Mouse (Mus musculus) mature B cell (primary cell): Measurements from ENCODE around the gene Hist1h1d.

ENCODE experiments used
- in situ Hi-C: fragments of 300-500 bp; cut with MboI; formaldehyde crosslinking; loops from 2 replicates; pipeline ENCODE4 v1.14.3; 2019

Hist1h1d gene

GRCm38 (mm10) chr13:23585442-23586098 is 32.5 kb downstream of the Hist1h1d start:
- in situ Hi-C loops: loop anchor here (10.0 to 25.0 kb wide), 2 partner anchors 102 to 1551 kb away; partner anchors contain the start of genes Hist1h1t, Hist1h2ac, Hist1h2ah and Hist1h2bc

- in situ Hi-C loops: loop anchor here (10.0 to 25.0 kb wide), 2 partner anchors 101 to 1552 kb away; partner anchors contain the start of genes Hist1h1t, Hist1h2ac, Hist1h2ah and Hist1h2bc
Observed at GRCm38 (mm10) chr13:23586099-23586939, 33.3 kb downstream of the Hist1h1d start.

- in situ Hi-C loops: loop anchor here (10.0 to 25.0 kb wide), 2 partner anchors 100 to 1552 kb away; partner anchors contain the start of genes Hist1h1t, Hist1h2ac, Hist1h2ah and Hist1h2bc
Observed at GRCm38 (mm10) chr13:23586940-23587225, 33.8 kb downstream of the Hist1h1d start.

- in situ Hi-C loops: loop anchor here (25.0 kb wide), 1 partner anchor 96 kb away; the partner anchor contains the start of genes Hist1h1t, Hist1h2ac, Hist1h2bc and Hist1h4c
Observed at GRCm38 (mm10) chr13:23591206-23591605, 38.1 kb downstream of the Hist1h1d start.

- in situ Hi-C loops: loop anchor here (25.0 kb wide), 1 partner anchor 95 kb away; the partner anchor contains the start of genes Hist1h1t, Hist1h2ac, Hist1h2bc and Hist1h4c
Observed at GRCm38 (mm10) chr13:23591886-23592285, 38.8 kb downstream of the Hist1h1d start.

GRCm38 (mm10) chr13:23592614-23593013 is 39.6 kb downstream of the Hist1h1d start:
- in situ Hi-C loops: loop anchor here (25.0 kb wide), 1 partner anchor 95 kb away; the partner anchor contains the start of genes Hist1h1t, Hist1h2ac, Hist1h2bc and Hist1h4c

- in situ Hi-C loops: loop anchor here (25.0 kb wide), 1 partner anchor 94 kb away; the partner anchor contains the start of genes Hist1h1t, Hist1h2ac, Hist1h2bc and Hist1h4c
Observed at GRCm38 (mm10) chr13:23593051-23593770, 40.1 kb downstream of the Hist1h1d start.

GRCm38 (mm10) chr13:23595185-23595584 is 42.1 kb downstream of the Hist1h1d start:
- in situ Hi-C loops: loop anchor here (5.0 to 25.0 kb wide), 2 partner anchors 92 to 163 kb away; partner anchors contain the start of genes Hist1h1t, Hist1h2ac, Hist1h2bc and Hist1h4c

- in situ Hi-C loops: loop anchor here (5.0 to 25.0 kb wide), 2 partner anchors 92 to 163 kb away; partner anchors contain the start of genes Hist1h1t, Hist1h2ac, Hist1h2bc and Hist1h4c
Observed at GRCm38 (mm10) chr13:23595622-23596372, 42.7 kb downstream of the Hist1h1d start.

- in situ Hi-C loops: loop anchor here (5.0 to 25.0 kb wide), 2 partner anchors 89 to 166 kb away; partner anchors contain the start of genes Hist1h1t, Hist1h2ac, Hist1h2bc and Hist1h4c
Observed at GRCm38 (mm10) chr13:23597957-23598356, 44.9 kb downstream of the Hist1h1d start.

- in situ Hi-C loops: no loop called here
Observed at GRCm38 (mm10) chr13:23603182-23603699, 50.2 kb downstream of the Hist1h1d start.

- in situ Hi-C loops: no loop called here
Observed at GRCm38 (mm10) chr13:23604452-23604851, 51.4 kb downstream of the Hist1h1d start.

GRCm38 (mm10) chr13:23605052-23605451 is 52.0 kb downstream of the Hist1h1d start:
- in situ Hi-C loops: no loop called here

- in situ Hi-C loops: no loop called here
Observed at GRCm38 (mm10) chr13:23609209-23609608, 56.1 kb downstream of the Hist1h1d start.

- in situ Hi-C loops: loop anchor here (10.0 kb wide), 1 partner anchor 1565 kb away; the partner anchor contains the start of genes Hist1h2ag, Hist1h2bj and Hist1h4i
Observed at GRCm38 (mm10) chr13:23609844-23610243, 56.8 kb downstream of the Hist1h1d start.
